Comparison of ENCODE assay signal across 27 mouse cellular contexts in genomic region chr10:99774228-99775120, GRCm38 (mm10). TPM values are rescaled to one million over a fixed set of nuclear protein-coding genes. Genes with fewer than 3 reads are reported as not detected.
DNase-seq lines count a peak whose midpoint lies in the region; ATAC-seq and TF ChIP-seq lines count a peak whose summit lies in the region.
"Had no signal": no experiment of that assay in that cellular context is flagged by ENCODE, and none has a peak within 500 bp of the region (broad histone marks: within the 10 kb centered on the region; RNA-seq: fewer than 3 reads in every experiment).

No protein-coding gene starts in this region.

- peaks cover 3% of the 10 kb centered on the region for H3K4me1 ChIP-seq in lung, adult 2 months (ENCODE audit: control insufficient read depth, insufficient read depth, low read length)
- H3K4me1 ChIP-seq: hindbrain, embryonic 12.5 days; kidney, embryonic 15.5 days; limb, embryonic 13.5 days; liver, embryonic 12.5 days; neural tube, embryonic 15.5 days had no signal

- no peak overlapping the region for H3K4me3 ChIP-seq in lung, adult 2 months (replicated peaks; ENCODE audit: extremely low read depth, low read depth, low read length)
- H3K4me3 ChIP-seq: hindbrain, embryonic 12.5 days; kidney, embryonic 15.5 days; limb, embryonic 13.5 days; liver, embryonic 12.5 days; neural tube, embryonic 15.5 days had no signal

- TF ChIP-seq CTCF in lung, adult 2 months (IDR thresholded peaks at IDR 0.05; ENCODE audit: insufficient read depth, low read length), result no peak

- no peak for ATAC-seq in monocyte, adult 5-6 weeks (replicated peaks; ENCODE audit: insufficient number of reproducible peaks, low FRiP score, low TSS enrichment, poor library complexity, severe bottlenecking)
- ATAC-seq: intestine, postnatal 0 days; liver, embryonic 12.5 days had no signal

- peak; percentile 2 for DNase-seq in cerebellum, adult 9-10 months
- DNase-seq in cerebellum, postnatal 10 days, result no peak
- peak; percentile 7 for DNase-seq in layer of hippocampus, adult 11-12 months (ENCODE audit: low spot score)
- no peak for DNase-seq in layer of hippocampus, postnatal 25 days (ENCODE audit: extremely low spot score in 1 of 2, low spot score in 1 of 2)
- DNase-seq in adipocyte (ENCODE audit: low spot score), result peak; percentile 11
- peak; percentile 6 for DNase-seq in lung, adult 2 months
- DNase-seq in spleen, adult 18-20 months, result no peak
- DNase-seq: adrenal gland, postnatal 36 days; gastrocnemius, postnatal 25 days; heart, adult 18-20 months; kidney, postnatal 36 days; lung, embryonic 14.5 days; right cerebral cortex, postnatal 14 days; thymus, postnatal 14 days had no signal

- 68% methylated on average over 12 of the region's 12 CpGs for WGBS in lung, adult 2 months

- no peak for TF ChIP-seq POLR2A in lung, adult 2 months (IDR thresholded peaks at IDR 0.05; ENCODE audit: borderline replicate concordance, extremely low read depth, low read depth, low read length)

RNA-seq across cellular contexts. Expression of gene Csl, which starts 15.0 kb away (rescaled TPM):
- under 1 TPM; 0.54 to 0.76 TPM for total RNA-seq in layer of hippocampus, postnatal 25 days (2021)
- polyA plus RNA-seq in lung, adult 2 months (2012; rRNA removed), result not detected in 2 replicates
- total RNA-seq in monocyte, adult 5-6 weeks (2017), result 0.19 TPM in 1 of 3 replicates, not detected in the others
- total RNA-seq: common myeloid progenitor, adult 5-6 weeks; megakaryocyte progenitor cell, adult 5-6 weeks; midbrain, postnatal 0 days had no signal
- polyA plus RNA-seq: cerebellum, adult 2 months; heart, embryonic 14.5 days; hindbrain, embryonic 12.5 days; limb, embryonic 13.5 days; lung, embryonic 14.5 days; midbrain, embryonic 11.5 days; midbrain, postnatal 0 days had no signal

Comparison
In these comparisons a context has a peak if more than half of its experiments do, and no peak if none do; other contexts are left out.
1. DNase-seq: peak in cerebellum, adult 9-10 months (single experiment), layer of hippocampus, adult 11-12 months (single experiment), adipocyte (single experiment) and lung, adult 2 months (single experiment); none in cerebellum, postnatal 10 days (0 of 2), layer of hippocampus, postnatal 25 days (0 of 2) and spleen, adult 18-20 months (0 of 2).